Mouse (Mus musculus) gastrocnemius, adult 2 months (tissue): ENCODE data around the gene Mctp1. TPM values are rescaled to one million over a fixed set of nuclear protein-coding genes. Genes with fewer than 3 reads are reported as not detected.

Experiments used
- DNase-seq: peaks from one replicate; pipeline ENCODE4 v3.0.0; 2022
- H3K27ac ChIP-seq: fragments of 200-600 bp; 2 replicates; pipeline ENCODE4 v1.8.1; 2022; ENCODE audit warnings: mild to moderate bottlenecking
- H3K4me3 ChIP-seq: fragments of 200-600 bp; 2 replicates; pipeline ENCODE4 v1.8.1; 2022; ENCODE audit warnings: mild to moderate bottlenecking, moderate library complexity
- CTCF ChIP-seq: fragments of 200-600 bp; IDR thresholded peaks from 2 replicates; pipeline ENCODE4 v1.8.1; 2022; ENCODE audit warnings: antibody characterized with exemption, mild to moderate bottlenecking, moderate library complexity
- intact Hi-C: fragments of 180-260 bp; cut with DNase I; formaldehyde crosslinking; loops from one replicate; pipeline ENCODE4 v1.15.1; 2025
- total RNA-seq, 2 experiments: library from RNA; stranded (reverse); gene quantifications; 2 replicates each; pipeline ENCODE4 v1.2.3; 2021

The Mctp1 gene
- total RNA-seq, 2 experiments from 2014 or later, result 0.75 to 1.5 TPM

DNA sequence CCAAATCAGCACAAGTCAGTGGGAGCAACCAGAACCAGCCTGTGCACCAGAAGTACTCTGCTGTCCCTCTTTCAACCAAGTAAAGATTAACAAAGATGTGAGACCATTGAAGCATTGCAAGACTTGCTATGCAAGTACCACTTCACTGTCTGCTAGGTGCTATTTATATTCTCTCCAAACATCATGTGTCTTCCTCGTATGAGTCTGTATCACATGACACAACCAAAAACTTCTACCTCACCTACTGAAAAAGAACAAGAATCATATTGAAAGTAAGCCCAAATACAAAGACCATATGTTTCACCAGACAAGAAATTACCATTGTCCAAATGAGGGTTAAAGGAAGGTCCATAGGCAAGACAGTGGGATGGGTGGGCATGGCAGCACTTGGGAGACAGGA, 306.4 kb downstream of the Mctp1 start:
- no peak overlapping the region for H3K27ac ChIP-seq
- intact Hi-C loops, result no loop called here
- no peak overlapping the region for H3K4me3 ChIP-seq
- DNase-seq, result no peak
- no peak for TF ChIP-seq CTCF

DNA sequence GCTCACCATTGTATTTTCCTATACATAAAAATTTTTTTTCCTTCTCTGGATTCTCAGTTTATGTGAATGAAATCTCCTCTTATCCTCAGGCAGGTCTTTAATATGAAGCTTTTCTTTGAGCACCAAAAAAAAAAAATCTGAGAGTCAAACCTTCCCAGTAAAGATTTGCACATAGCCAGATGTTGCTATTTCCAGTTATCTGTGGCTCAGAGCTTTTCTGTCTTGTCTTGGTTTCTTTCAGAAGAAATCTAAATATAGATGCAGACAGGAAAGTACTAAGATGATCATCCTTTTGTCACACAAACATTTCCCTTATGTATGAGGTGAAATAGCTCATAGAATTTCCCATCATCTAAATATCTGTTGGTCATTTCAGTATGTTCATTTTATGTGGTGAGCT, 349.7 kb downstream of the Mctp1 start:
- intact Hi-C loops, result no loop called here
- DNase-seq, result no peak
- H3K27ac ChIP-seq, result no peak overlapping the region
- no peak for TF ChIP-seq CTCF
- H3K4me3 ChIP-seq, result no peak overlapping the region

DNA sequence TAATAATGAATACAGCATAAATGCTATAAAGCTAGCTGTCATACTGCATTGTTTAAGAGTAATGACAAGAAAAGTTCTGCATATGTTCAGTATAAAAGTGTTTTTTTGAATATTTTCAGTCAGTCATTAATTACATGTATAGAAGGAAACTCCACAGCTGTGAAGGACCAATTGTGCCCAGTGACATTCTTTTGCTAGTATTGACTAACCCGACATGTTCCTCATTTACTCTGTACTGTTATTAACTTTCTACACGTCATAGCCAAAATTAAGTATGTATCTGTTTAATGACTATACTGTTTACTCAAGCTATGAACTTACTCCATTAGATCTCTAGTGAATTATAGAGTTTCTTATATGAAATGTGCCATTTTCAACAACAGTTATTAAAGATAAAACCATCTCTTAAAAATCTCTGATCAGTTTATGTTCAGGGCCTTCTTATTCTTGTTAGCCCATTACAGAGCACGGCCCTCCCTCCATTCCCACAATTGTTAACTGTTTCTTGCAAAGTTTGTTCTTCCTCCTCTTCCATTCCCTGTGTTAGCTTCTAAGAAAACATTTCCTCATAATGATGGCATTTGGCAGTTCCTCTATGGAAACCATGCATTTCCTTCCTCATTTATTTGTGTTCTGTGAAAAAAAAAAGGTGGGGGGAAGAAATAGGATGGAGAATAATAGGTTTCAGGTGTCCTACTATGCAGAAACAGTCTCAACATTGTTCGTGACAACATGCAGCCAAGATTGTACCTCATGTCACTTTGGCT, 366.5 kb downstream of the Mctp1 start:
- TF ChIP-seq CTCF, result no peak
- no peak for DNase-seq
- Histone ChIP-seq H3K4me3 (no peak overlapping the region), H3K27ac (no peak overlapping the region)
- intact Hi-C loops, result no loop called here

DNA sequence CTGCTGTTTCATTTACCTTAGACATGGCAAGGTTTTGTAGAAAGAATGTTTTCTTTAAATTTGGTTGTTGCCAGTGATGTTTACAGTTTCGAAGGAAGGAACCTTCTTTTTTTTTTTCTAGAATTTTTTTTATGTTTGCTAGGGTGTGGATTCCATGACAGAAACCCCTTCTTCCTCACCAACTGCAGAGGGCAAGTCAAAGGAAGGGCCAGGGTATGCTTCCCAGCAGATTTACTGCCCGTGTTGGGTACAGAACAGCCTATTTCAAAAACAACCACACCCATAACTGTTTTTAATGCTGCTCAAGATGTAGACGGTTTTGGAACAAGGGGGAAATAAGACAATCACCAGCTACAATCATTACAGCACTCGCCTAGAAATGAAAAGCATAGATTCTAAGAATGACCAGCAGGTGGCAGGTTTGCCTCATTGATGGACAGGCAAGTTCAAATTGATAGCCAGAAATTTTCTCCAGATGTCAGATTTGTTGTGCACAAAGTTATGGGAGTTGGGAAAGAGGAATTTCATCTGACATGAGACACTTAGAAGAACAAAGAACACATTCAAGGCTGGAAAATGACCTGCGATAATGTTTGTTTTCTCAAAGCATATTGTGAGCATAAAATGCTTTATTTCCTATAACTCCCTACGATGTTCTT, 375.6 kb downstream of the Mctp1 start:
- intact Hi-C loops, result no loop called here
- no peak for DNase-seq
- TF ChIP-seq CTCF, result peak; percentile 61
- no peak overlapping the region for H3K4me3 ChIP-seq
- no peak overlapping the region for H3K27ac ChIP-seq

DNA sequence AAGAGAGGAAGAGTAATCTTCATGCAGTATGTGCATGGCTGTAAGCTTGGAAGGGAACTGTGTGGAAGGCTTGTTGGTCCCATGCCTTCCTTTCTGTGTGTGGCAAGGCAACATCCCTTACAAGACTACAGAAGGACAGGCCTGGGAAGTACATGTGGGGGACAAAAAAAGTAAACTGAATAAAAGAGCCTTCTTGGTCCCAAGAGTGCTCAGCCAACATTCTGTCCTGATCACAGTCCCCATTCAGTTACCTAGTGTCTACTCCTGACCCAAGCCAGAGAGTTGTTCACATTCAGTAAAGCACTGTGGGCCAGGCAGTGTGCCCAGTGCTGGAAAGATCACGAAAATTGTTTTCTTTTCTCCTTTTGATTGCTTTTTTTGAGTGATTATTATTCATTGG, 415.3 kb downstream of the Mctp1 start:
- TF ChIP-seq CTCF, result no peak
- intact Hi-C loops, result no loop called here
- Histone ChIP-seq H3K27ac (no peak overlapping the region), H3K4me3 (no peak overlapping the region)
- no peak for DNase-seq

DNA sequence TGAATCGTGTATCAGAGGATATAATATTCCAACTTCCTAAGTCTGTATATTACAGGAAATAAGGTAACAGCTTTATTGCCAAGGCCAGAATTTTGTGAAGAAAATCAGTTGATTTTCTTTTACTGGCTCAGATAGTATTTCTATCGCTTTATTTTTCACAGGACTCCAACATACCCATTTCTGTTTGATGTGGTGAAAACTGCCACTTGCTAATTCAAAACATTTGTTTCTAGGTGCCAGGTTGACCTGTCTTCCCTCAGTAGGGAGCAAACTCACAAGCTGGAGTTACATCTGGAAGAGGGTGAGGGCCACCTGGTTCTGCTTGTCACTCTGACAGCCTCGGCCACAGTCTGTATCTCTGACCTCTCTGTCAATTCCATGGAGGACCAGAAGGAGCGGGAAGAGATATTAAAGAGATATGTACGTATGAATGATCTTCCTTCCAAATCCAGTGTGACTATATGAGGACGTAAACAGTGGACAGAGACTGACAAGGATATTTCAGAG, 416.8 kb downstream of the Mctp1 start:
- Histone ChIP-seq H3K27ac (no peak overlapping the region), H3K4me3 (no peak overlapping the region)
- no peak for DNase-seq
- no peak for TF ChIP-seq CTCF
- intact Hi-C loops, result no loop called here

DNA sequence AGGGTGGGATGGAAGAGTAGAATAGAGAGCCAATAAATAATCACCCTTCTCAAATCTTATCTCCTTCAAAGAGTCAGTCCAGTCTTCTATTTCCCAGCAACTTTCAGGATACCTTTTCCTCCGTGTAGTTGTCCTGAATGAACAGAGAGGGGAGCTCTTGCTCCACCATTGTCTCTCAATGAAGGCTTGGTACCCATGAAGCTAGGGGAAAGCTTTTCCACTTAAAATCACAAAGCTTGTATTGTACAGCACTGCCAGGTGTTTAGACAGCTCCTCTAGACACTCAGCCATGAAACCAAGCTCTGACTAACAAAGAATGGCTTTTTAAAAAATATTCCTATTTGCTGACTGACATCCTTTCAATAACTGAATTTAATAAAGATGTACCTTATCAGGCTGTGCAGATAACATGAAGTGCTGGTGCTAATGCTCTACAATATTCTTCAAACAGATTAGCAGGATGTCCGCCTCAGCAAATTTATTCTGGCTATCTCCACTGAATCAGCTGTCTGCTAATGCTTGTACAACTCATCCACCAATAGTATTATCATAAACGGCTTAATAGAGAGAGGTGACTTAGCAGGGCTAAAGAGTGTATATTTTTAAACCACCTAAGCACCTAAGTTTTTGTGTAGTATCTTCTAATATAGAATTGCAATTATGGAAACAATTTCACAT, 417.9 kb downstream of the Mctp1 start:
- no peak for TF ChIP-seq CTCF
- no peak overlapping the region for H3K27ac ChIP-seq
- intact Hi-C loops, result no loop called here
- no peak for DNase-seq
- H3K4me3 ChIP-seq, result no peak overlapping the region

DNA sequence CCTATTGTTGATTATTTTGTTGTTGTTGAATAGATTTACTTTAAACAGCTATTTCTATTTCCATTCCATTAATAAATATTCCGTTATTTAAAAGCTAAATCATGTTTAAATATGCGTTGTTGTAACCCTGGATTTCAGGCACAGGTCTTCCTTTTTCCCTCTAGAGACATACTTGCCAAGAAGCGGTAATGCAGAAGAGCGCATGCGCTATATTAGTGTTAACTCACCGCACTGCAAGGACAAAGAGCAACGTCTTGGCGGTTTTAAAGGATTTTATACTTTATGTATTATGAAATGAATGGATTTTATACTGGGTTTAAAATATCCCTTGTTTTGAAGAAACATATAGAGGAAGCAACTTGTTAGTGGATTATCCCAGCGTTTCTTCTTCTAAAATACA, 418.6 kb downstream of the Mctp1 start:
- no peak overlapping the region for H3K4me3 ChIP-seq
- no peak for DNase-seq
- TF ChIP-seq CTCF, result no peak
- intact Hi-C loops, result no loop called here
- no peak overlapping the region for H3K27ac ChIP-seq

DNA sequence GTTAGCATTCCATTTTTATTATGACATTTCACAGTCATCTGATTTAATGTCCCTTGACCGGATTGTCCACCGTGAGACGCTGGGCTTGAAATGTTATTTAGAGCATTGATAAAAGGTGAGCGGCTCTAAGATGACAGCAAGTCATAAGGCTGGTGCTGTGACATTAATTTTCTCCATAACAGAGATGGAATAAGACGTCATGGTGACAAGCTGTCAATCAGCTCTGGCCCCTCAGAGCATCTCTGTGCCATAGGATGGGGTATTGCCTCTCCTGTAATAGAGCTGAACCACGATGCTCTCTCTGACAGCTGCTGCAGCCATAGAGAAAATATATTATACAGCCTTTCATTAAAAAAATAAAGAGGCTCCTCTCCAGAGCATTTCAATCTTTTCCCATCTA, 419.5 kb downstream of the Mctp1 start:
- H3K4me3 ChIP-seq, result no peak overlapping the region
- no peak for TF ChIP-seq CTCF
- no peak for DNase-seq
- intact Hi-C loops, result no loop called here
- H3K27ac ChIP-seq, result no peak overlapping the region

DNA sequence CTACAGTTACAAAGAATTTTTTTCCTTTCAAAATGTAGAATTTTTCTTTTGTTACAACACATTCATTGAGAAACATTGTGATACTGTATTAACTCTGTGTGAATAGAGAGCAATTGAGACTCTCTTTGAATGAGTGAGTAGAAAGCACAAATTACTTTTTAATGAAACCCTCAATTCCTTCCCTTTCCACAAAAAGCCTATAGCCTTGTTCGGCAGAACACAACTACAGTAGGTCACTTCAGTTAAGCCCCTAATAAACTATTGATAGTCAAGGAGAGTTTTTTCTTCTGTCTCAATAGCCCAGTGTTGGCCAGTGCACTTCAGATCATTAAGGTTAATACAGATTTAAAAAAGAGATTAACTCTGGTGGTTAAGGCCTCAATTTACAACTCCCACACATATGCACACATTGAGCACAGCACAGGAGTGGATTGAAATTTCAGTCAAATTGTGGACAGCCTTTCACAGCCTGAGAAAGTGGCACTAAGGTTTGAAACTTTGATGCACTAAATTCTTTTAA, 424.6 kb downstream of the Mctp1 start:
- TF ChIP-seq CTCF, result no peak
- DNase-seq, result no peak
- no peak overlapping the region for H3K27ac ChIP-seq
- intact Hi-C loops, result no loop called here
- no peak overlapping the region for H3K4me3 ChIP-seq

DNA sequence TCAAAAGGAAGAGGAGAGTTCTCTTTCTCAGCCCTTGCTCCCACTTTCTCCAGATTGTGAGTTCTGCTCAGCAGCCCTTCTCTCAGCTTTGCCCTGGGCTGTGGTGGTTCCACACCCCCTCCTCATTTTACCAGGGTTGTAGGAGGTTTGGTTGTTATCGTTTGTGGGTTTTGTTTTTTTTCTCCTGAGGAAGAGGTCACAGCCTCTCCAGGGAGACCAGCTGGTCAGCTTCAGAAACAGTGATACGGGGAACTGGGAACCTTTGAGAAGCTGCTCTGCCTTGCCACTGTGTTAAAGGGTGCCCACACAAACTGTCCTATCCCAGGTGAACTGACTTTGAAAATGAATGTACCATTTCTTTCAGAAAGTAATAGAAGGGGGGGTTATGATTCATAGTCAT, 425.5 kb downstream of the Mctp1 start:
- intact Hi-C loops, result no loop called here
- DNase-seq, result no peak
- TF ChIP-seq CTCF, result no peak
- Histone ChIP-seq H3K4me3 (no peak overlapping the region), H3K27ac (no peak overlapping the region)

DNA sequence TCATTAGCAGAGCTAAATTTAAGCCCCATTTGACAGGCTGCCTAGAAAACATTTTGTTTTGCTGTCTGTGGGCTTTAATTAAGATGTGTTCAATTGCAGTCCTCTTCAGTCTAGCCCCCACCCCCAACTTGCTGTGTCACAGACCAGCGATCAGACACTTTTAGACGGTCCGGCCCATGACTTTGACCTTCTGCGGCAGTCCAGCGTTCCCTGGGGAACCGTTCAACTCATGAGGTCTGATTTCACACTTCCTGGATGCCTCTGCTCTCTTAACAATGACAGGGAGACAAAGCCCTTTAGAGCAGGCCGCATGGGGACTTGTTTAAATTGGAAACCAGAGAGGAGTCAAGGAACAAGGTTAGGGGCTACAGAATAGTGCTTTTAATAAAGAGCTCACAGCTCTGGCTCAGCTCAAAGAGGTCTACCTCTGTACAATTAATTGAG, 426.2 kb downstream of the Mctp1 start:
- H3K27ac ChIP-seq, result no peak overlapping the region
- intact Hi-C loops, result no loop called here
- TF ChIP-seq CTCF, result no peak
- H3K4me3 ChIP-seq, result no peak overlapping the region
- no peak for DNase-seq

DNA sequence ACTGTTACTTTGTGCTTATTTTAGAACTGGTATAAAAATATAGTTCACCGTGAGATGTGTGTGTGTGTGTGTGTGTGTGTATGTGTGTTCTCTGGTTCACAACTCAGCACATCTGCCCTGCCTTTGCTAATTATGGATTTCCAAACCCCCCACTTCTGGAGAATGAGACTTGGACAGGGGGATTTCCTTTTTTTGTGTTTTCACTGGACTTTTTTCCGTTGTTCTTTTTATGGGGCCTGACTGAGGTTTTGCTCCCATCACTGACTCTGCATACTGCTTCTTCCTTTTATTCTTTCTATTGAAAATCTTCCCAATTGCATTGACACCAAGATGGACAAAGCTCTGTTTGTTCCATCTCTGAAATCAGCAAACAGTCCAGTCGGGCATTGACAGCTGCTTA, 438.7 kb downstream of the Mctp1 start:
- Histone ChIP-seq H3K4me3 (no peak overlapping the region), H3K27ac (no peak overlapping the region)
- DNase-seq, result no peak
- intact Hi-C loops, result no loop called here
- TF ChIP-seq CTCF, result no peak
